Mouse (Mus musculus): ENCODE results near the gene Hps4. TPM values are rescaled to one million over a fixed set of nuclear protein-coding genes. Genes with fewer than 3 reads are reported as not detected.
"Not testable (repeated sequence)": the region's sequence is repeated elsewhere in the genome, so short reads cannot be mapped to it uniquely, and the experiment has no call there.

The Hps4 gene
- total RNA-seq, 2 experiments from 2014 or later: 25.7 to 29.6 TPM

- DNase-seq: no peak
Measured at GRCm38 (mm10) chr5:112406017-112406416, 63.1 kb downstream of the Hps4 start.

- no peak for DNase-seq
Measured at GRCm38 (mm10) chr5:112409274-112409673, 66.4 kb downstream of the Hps4 start.

- no peak for DNase-seq
Measured at GRCm38 (mm10) chr5:112411072-112411471, 68.2 kb downstream of the Hps4 start.

- DNase-seq: no peak
Measured at GRCm38 (mm10) chr5:112411514-112412335, 68.8 kb downstream of the Hps4 start.

GRCm38 (mm10) chr5:112412781-112413180 is 69.9 kb downstream of the Hps4 start:
- DNase-seq: not testable (repeated sequence)

GRCm38 (mm10) chr5:112416673-112417072 is 73.8 kb downstream of the Hps4 start:
- no peak for DNase-seq

GRCm38 (mm10) chr5:112418023-112418422 is 75.1 kb downstream of the Hps4 start:
- no peak for DNase-seq

GRCm38 (mm10) chr5:112419535-112419934 is 76.7 kb downstream of the Hps4 start:
- no peak for DNase-seq

- DNase-seq: no peak
Measured at GRCm38 (mm10) chr5:112426635-112427034, 83.8 kb downstream of the Hps4 start.

- DNase-seq: peak; percentile 88
Measured at GRCm38 (mm10) chr5:112427283-112427682, 84.4 kb downstream of the Hps4 start.

Other genes starting within 250 kb of the Hps4 start
- gene Cryba4, start 90.6 kb upstream of the Hps4 start, total RNA-seq (2021): 10 to 100 TPM in 1 of 2 experiments, 1 to 10 TPM in 1; 7.9 to 17.4 TPM
- 1 to 10 TPM; 1.4 to 2.2 TPM for gene Crybb1, start 87.3 kb upstream of the Hps4 start, total RNA-seq (2021)
- 100 to 1,000 TPM; 116 to 169 TPM for gene Tpst2, start 66.4 kb upstream of the Hps4 start, total RNA-seq (2021)
- gene Tfip11, start 16.7 kb upstream of the Hps4 start, total RNA-seq (2021): 10 to 100 TPM; 28.4 to 32.3 TPM
- gene Srrd, start within 50 bp of the Hps4 start, total RNA-seq (2021): 10 to 100 TPM; 15.7 to 25.8 TPM
- gene Gm6583, start 12.9 kb downstream of the Hps4 start, total RNA-seq (2021): under 1 TPM; 0.15 to 0.18 TPM
- gene Asphd2, start 51.8 kb downstream of the Hps4 start, total RNA-seq (2021): 1 to 10 TPM; 3.4 to 4.8 TPM
- not detected for gene Gm6588, start 106.3 kb downstream of the Hps4 start, total RNA-seq (2021)
- 1 to 10 TPM; 3.8 to 4.5 TPM for gene Sez6l, start 234.1 kb downstream of the Hps4 start, total RNA-seq (2021)

All from adrenal gland, postnatal 10 days (tissue).